Mouse (Mus musculus) granulocyte monocyte progenitor cell, adult 5-6 weeks (primary cell): ENCODE data around the gene 0610012G03Rik. TPM values are rescaled to one million over a fixed set of nuclear protein-coding genes. Genes with fewer than 3 reads are reported as not detected.

Source experiments
- ATAC-seq: replicated peaks from 2 replicates; pipeline ENCODE4 v1.8.0; 2016; ENCODE audit warnings: mild to moderate bottlenecking, moderate TSS enrichment, inconsistent platforms; ENCODE audit not compliant: poor library complexity, severe bottlenecking
- total RNA-seq, 2 experiments: library from RNA; stranded (forward) in 1 of 2; stranded (reverse) in 1 of 2; fragments of 200-712, 200-1000 nt in 1 of 2; fragments of >200 nt in 1 of 2; fragmentation: Nextera tagmentation in 1 of 2; gene quantifications; 2 replicates each; pipeline ENCODE4 v1.2.3; 2014 to 2017

Gene 0610012G03Rik
- total RNA-seq, 2 experiments from 2014 or later: 24.1 to 32.7 TPM

GRCm38 (mm10) chr16:31933751-31934549 is 14.3 kb downstream of the 0610012G03Rik start, which contains the start of gene Pigz:
Pigz (plus strand) TSS chr16:31933851.
- ATAC-seq: 0 out of 2 replicates have a peak, but pooled peaks have one; percentile 4

GRCm38 (mm10) chr16:31932840-31933697 is 15.2 kb downstream of the 0610012G03Rik start:
- peak; percentile 77 for ATAC-seq

- ATAC-seq: no peak
Measured at GRCm38 (mm10) chr16:31932255-31932654, 16.0 kb downstream of the 0610012G03Rik start.

GRCm38 (mm10) chr16:31931330-31931729 is 17.0 kb downstream of the 0610012G03Rik start:
- no peak for ATAC-seq

- ATAC-seq: no peak
Measured at GRCm38 (mm10) chr16:31927412-31927811, 20.9 kb downstream of the 0610012G03Rik start.

GRCm38 (mm10) chr16:31926547-31927182 is 21.6 kb downstream of the 0610012G03Rik start:
- no peak for ATAC-seq

- ATAC-seq: no peak
Measured at GRCm38 (mm10) chr16:31926091-31926490, 22.2 kb downstream of the 0610012G03Rik start.

- no peak for ATAC-seq
Measured at GRCm38 (mm10) chr16:31924368-31924767, 23.9 kb downstream of the 0610012G03Rik start.

- ATAC-seq: peak; percentile 77
Measured at GRCm38 (mm10) chr16:31918248-31918724, 30.0 kb downstream of the 0610012G03Rik start.

GRCm38 (mm10) chr16:31917776-31918175 is 30.5 kb downstream of the 0610012G03Rik start:
- ATAC-seq: no peak

GRCm38 (mm10) chr16:31910281-31910847 is 37.9 kb downstream of the 0610012G03Rik start:
- ATAC-seq: no peak

- no peak for ATAC-seq
Measured at GRCm38 (mm10) chr16:31908959-31909358, 39.3 kb downstream of the 0610012G03Rik start.

- peak; percentile 71 for ATAC-seq
Measured at GRCm38 (mm10) chr16:31906896-31907295, 41.4 kb downstream of the 0610012G03Rik start.

- 0 out of 2 replicates have a peak, but pooled peaks have one; percentile 41 for ATAC-seq
Measured at GRCm38 (mm10) chr16:31905891-31906825, 42.1 kb downstream of the 0610012G03Rik start.

GRCm38 (mm10) chr16:31905331-31905730 is 43.0 kb downstream of the 0610012G03Rik start:
- ATAC-seq: no peak

- ATAC-seq: no peak
Measured at GRCm38 (mm10) chr16:31903239-31903638, 45.1 kb downstream of the 0610012G03Rik start.

GRCm38 (mm10) chr16:31901886-31902285 is 46.4 kb downstream of the 0610012G03Rik start:
- ATAC-seq: no peak

- no peak for ATAC-seq
Measured at GRCm38 (mm10) chr16:31898546-31899326, 49.6 kb downstream of the 0610012G03Rik start.
